Mouse (Mus musculus) lung, adult 2 months (tissue): Measurements from ENCODE around the gene Gm10715. TPM values are rescaled to one million over a fixed set of nuclear protein-coding genes. Genes with fewer than 3 reads are reported as not detected.
"Not testable (repeated sequence)": the region's sequence is repeated elsewhere in the genome, so short reads cannot be mapped to it uniquely, and the experiment has no call there.

Source experiments
- DNase-seq: peaks from one replicate; pipeline ENCODE4 v3.0.0; 2022
- H3K4me1 ChIP-seq: fragments of 200-500 bp; 2 replicates; pipeline ENCODE4 v1.6.1; 2011; ENCODE audit warnings: low read length; ENCODE audit not compliant: control insufficient read depth, insufficient read depth
- H3K4me3 ChIP-seq: fragments of 200-500 bp; replicated peaks from 2 replicates; pipeline ENCODE3; 2011; ENCODE audit warnings: low read depth, mild to moderate bottlenecking, control low read depth, low read length; ENCODE audit errors: extremely low read depth
- WGBS: fragments of 180-500 bp; shearing (Covaris S2); methylation state at CpG from one replicate; pipeline ENCODE4 v1.1.7; 2018; 5-methylcytosine and 5-hydroxymethylcytosine counted together
- polyA plus RNA-seq: library from polyadenylated mRNA; depleted of rRNA; stranded (reverse); fragments of >200 nt; gene quantifications from 2 replicates; pipeline ENCODE4 v1.2.3, GENCODE M21; 2012

Gene Gm10715
- polyA plus RNA-seq, 1 experiment, result not detected

DNA sequence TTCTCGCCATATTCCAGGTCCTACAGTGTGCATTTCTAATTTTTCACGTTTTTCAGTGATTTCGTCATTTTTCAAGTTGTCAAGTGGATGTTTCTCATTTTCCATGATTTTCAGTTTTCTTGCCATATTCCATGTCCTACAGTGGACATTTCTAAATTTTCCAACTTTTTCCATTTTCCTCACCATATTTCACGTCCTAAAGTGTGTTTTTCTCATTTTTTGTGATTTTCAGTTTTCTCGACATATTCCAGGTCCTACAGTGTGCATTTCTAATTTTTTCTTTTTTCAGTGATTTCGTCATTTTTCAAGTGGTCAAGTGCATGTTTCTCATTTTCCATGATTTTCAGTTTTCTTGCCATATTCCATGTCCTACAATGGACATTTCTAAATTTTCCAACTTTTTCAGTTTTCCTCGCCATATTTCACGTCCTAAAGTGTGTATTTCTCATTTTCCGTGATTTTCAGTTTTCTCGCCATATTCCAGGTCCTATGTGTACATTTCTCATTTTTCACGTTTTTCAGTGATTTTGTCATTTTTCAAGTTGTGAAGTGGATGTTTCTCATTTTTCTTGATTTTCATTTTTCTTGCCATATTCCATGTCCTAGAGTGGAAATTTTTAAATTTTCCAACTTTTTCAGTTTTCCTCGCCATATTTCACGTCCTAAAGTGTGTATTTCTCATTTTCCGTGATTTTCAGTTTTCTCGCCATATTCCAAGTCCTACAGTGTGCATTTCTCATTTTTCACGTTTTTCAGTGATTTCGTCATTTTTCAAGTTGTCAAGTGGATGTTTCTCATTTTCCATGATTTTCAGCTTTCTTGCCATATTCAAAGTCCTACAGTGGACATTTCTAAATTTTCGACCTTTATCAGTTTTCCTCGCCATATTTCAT, 16.6 kb upstream of the Gm10715 start:
- not testable (repeated sequence) for H3K4me1 ChIP-seq, DNase-seq, H3K4me3 ChIP-seq
- 79% methylated on average over 17 of the region's 19 CpGs for WGBS

DNA sequence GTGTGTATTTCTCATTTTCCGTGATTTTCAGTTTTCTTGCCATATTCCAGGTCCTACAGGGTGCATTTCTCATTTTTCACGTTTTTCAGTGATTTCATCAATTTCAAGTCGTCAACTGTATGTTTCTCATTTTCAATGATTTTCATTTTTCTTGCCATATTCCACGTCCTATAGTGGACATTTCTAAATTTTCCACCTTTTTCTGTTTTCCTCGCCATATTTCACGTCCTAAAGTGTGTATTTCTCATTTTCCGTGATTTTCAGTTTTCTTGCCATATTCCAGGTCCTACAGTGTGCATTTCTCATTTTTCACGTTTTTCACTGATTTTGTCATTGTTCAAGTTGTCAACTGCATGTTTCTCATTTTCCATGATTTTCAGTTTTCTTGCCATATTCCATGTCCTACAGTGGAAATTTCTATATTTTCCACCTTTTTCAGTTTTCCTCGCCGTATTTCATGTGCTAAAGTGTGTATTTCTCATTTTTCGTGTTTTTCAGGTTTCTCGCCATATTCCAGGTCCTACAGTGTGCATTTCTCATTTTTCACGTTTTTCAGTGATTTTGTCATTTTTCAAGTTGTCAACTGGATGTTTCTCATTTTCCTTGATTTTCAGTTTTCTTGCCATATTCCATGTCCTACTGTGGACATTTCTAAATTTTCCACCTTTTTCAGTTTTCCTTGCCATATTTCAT, 14.2 kb upstream of the Gm10715 start:
- not testable (repeated sequence) for H3K4me1 ChIP-seq, H3K4me3 ChIP-seq
- peak; percentile 8 for DNase-seq
- 75% methylated on average over 11 of the region's 13 CpGs for WGBS

DNA sequence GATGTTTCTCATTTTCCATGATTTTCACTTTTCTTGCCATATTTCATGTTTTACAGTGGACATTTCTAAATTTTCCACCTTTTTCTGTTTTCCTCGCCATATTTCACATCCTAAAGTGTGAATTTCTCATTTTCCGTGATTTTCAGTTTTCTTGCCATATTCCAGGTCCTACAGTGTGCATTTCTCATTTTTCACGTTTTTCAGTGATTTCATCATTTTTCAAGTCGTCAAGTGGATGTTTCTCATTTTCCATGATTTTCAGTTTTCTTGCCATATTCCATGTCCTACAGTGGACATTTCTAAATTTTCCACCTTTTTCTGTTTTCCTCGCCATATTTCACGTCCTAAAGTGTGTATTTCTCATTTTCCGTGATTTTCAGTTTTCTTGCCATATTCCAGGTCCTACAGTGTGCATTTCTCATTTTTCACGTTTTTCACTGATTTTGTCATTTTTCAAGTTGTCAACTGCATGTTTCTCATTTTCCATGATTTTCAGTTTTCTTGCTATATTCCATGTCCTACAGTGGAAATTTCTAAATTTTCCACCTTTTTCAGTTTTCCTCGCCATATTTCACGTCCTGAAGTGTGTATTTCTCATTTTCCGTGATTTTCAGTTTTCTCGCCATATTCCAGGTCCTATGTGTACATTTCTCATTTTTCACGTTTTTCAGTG, 13.2 kb upstream of the Gm10715 start, which contains the start of gene Gm10718:
Gene Gm10718 (plus strand): TSS at position 236 of the 673 bp plus-strand sequence.
- not testable (repeated sequence) for DNase-seq, H3K4me3 ChIP-seq, H3K4me1 ChIP-seq
- 77% methylated on average over 12 of the region's 13 CpGs for WGBS

DNA sequence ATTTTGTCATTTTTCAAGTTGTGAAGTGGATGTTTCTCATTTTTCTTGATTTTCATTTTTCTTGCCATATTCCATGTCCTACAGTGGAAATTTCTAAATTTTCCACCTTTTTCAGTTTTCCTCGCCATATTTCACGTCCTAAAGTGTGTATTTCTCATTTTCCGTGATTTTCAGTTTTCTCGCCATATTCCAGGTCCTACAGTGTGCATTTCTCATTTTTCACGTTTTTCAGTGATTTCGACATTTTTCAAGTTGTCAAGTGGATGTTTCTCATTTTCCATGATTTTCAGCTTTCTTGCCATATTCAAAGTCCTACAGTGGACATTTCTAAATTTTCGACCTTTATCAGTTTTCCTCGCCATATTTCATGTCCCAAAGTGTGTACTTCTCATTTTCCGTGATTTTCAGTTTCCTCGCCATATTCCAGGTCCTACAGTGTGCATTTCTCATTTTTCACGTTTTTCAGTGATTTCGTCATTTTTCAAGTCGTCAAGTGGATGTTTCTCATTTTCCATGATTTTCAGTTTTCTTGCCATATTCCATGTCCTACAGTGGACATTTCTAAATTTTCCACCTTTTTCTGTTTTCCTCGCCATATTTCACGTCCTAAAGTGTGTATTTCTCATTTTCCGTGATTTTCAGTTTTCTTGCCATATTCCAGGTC, 12.6 kb upstream of the Gm10715 start:
- H3K4me1 ChIP-seq, H3K4me3 ChIP-seq: not testable (repeated sequence)
- DNase-seq, result peak; percentile 50
- WGBS, result 79% methylated on average over 16 of the region's 16 CpGs

DNA sequence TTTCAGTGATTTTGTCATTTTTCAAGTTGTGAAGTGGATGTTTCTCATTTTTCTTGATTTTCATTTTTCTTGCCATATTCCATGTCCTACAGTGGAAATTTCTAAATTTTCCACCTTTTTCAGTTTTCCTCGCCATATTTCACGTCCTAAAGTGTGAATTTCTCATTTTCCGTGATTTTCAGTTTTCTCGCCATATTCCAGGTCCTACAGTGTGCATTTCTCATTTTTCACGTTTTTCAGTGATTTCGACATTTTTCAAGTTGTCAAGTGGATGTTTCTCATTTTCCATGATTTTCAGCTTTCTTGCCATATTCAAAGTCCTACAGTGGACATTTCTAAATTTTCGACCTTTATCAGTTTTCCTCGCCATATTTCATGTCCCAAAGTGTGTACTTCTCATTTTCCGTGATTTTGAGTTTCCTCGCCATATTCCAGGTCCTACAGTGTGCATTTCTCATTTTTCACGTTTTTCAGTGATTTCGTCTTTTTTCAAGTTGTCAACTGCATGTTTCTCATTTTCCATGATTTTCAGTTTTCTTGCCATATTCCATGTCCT, 11.7 kb upstream of the Gm10715 start, which contains the start of gene Gm10717:
Gene Gm10717 (plus strand): TSS at position 506 of the 556 bp plus-strand sequence.
- not testable (repeated sequence) for H3K4me1 ChIP-seq, DNase-seq, H3K4me3 ChIP-seq
- WGBS, result 74% methylated on average over 12 of the region's 12 CpGs

DNA sequence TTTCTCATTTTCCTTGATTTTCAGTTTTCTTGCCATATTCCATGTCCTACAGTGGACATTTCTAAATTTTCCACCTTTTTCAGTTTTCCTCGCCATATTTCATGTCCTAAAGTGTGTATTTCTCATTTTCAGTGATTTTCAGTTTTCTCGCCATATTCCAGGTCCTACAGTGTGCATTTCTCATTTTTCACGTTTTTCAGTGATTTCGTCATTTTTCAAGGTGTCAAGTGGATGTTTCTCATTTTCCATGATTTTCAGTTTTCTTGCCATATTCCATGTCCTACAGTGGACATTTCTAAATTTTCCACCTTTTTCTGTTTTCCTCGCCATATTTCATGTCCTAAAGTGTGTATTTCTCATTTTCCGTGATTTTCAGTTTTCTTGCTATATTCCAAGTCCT, 11.0 kb upstream of the Gm10715 start:
- DNase-seq, result peak; percentile 41
- WGBS, result 68% methylated on average over 5 of the region's 6 CpGs
- not testable (repeated sequence) for H3K4me3 ChIP-seq, H3K4me1 ChIP-seq

GRCm38 (mm10) chr9:3026136-3026535, 10.5 kb upstream of the Gm10715 start:
- WGBS, result 75% methylated on average over 5 of the region's 5 CpGs
- DNase-seq, H3K4me1 ChIP-seq, H3K4me3 ChIP-seq: not testable (repeated sequence)

- DNase-seq, H3K4me1 ChIP-seq, H3K4me3 ChIP-seq: not testable (repeated sequence)
- 68% methylated on average over 9 of the region's 9 CpGs for WGBS
Observed at GRCm38 (mm10) chr9:3026741-3027140, 9.9 kb upstream of the Gm10715 start.

- 71% methylated on average over 9 of the region's 9 CpGs for WGBS
- H3K4me1 ChIP-seq, H3K4me3 ChIP-seq, DNase-seq: not testable (repeated sequence)
Observed at GRCm38 (mm10) chr9:3027200-3027599, 9.5 kb upstream of the Gm10715 start.

GRCm38 (mm10) chr9:3029276-3030000, 7.2 kb upstream of the Gm10715 start:
- H3K4me1 ChIP-seq, DNase-seq, H3K4me3 ChIP-seq: not testable (repeated sequence)
- WGBS, result 67% methylated on average over 13 of the region's 16 CpGs

GRCm38 (mm10) chr9:3030677-3031318, 5.9 kb upstream of the Gm10715 start:
- DNase-seq, H3K4me3 ChIP-seq, H3K4me1 ChIP-seq: not testable (repeated sequence)
- WGBS, result 55% methylated on average over 2 of the region's 10 CpGs

- DNase-seq, H3K4me3 ChIP-seq, H3K4me1 ChIP-seq: not testable (repeated sequence)
- WGBS, result 67% methylated on average over 1 of the region's 8 CpGs
Observed at GRCm38 (mm10) chr9:3034299-3034698, 2.4 kb upstream of the Gm10715 start, which contains the start of gene Gm17535. Gene Gm17535 (plus strand): TSS chr9:3034599.

DNA sequence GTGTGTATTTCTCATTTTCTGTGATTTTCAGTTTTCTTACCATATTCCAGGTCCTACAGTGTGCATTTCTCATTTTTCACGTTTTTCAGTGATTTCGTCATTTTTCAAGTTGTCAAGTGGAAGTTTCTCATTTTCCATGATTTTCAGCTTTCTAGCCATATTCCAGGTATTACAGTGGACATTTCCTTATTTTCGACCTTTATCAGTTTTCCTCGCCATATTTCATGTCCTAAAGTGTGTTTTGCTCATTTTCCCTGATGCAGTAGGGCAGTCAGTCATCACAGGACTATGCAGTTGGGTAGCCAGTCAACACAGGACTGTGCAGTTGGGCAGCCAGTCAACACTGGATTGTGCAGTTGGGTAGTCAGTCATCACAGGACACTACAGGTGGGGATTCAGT, 1.5 kb downstream of the Gm10715 start:
- H3K4me3 ChIP-seq, DNase-seq, H3K4me1 ChIP-seq: not testable (repeated sequence)
- WGBS, result 64% methylated on average over 4 of the region's 4 CpGs
